Mouse (Mus musculus) midbrain, embryonic 12.5 days (tissue): ENCODE results near the gene Dgkq. TPM values are rescaled to one million over a fixed set of nuclear protein-coding genes. Genes with fewer than 3 reads are reported as not detected.
A peak's percentile ranks its signal among the peaks of the same experiment; 100 is the strongest.
"Not testable (repeated sequence)": the region's sequence is repeated elsewhere in the genome, so short reads cannot be mapped to it uniquely, and the experiment has no call there.

ENCODE experiments used
- ATAC-seq: fragments of 200-750 bp; cut with Nextera tagmentation; 2 replicates; pipeline ENCODE4 v1.8.0; 2017; ENCODE audit warnings: low read depth, moderate TSS enrichment, moderate library complexity; ENCODE audit not compliant: low FRiP score
- H3K27ac ChIP-seq: fragments of 300-500 bp; sonication (generic); replicated peaks from 2 replicates; pipeline ENCODE4 v1.5.1; 2016; ENCODE audit warnings: mild to moderate bottlenecking
- H3K27me3 ChIP-seq: fragments of 300-500 bp; sonication (generic); 2 replicates; pipeline ENCODE4 v1.6.1; 2016; ENCODE audit warnings: mild to moderate bottlenecking
- H3K36me3 ChIP-seq: fragments of 300-500 bp; sonication (generic); 2 replicates; pipeline ENCODE4 v1.6.1; 2016
- H3K4me1 ChIP-seq: fragments of 300-500 bp; sonication (generic); 2 replicates; pipeline ENCODE4 v1.6.1; 2016
- H3K4me2 ChIP-seq: fragments of 300-500 bp; sonication (generic); replicated peaks from 2 replicates; pipeline ENCODE4 v1.6.1; 2016; ENCODE audit warnings: mild to moderate bottlenecking, moderate library complexity
- H3K4me3 ChIP-seq: fragments of 300-500 bp; sonication (generic); 2 replicates; pipeline ENCODE4 v1.5.1; 2016; ENCODE audit warnings: mild to moderate bottlenecking
- H3K9ac ChIP-seq: fragments of 300-500 bp; sonication (generic); replicated peaks from 2 replicates; pipeline ENCODE4 v1.6.1; 2016; ENCODE audit warnings: mild to moderate bottlenecking, moderate library complexity
- H3K9me3 ChIP-seq: fragments of 300-500 bp; sonication (generic); 2 replicates; pipeline ENCODE4 v1.6.1; 2016; ENCODE audit warnings: mild to moderate bottlenecking
- WGBS: fragments of 180-500 bp; shearing (Covaris S2); methylation state at CpG from one replicate; pipeline ENCODE4 v1.1.7; 2016; 5-methylcytosine and 5-hydroxymethylcytosine counted together
- polyA plus RNA-seq: library from polyadenylated mRNA; unstranded; fragments of >200 nt; fragmentation: Nextera tagmentation; extraction: Ambion mirVana; gene quantifications from 2 replicates; pipeline ENCODE4 v1.2.1, GENCODE M21; 2016

The Dgkq gene
- polyA plus RNA-seq, 1 experiment from 2014 or later: 21.7 TPM

GRCm38 (mm10) chr5:108650341-108650740 is 19.1 kb downstream of the Dgkq start:
- Histone ChIP-seq H3K4me1 (no peaks in the 10 kb centered on the region), H3K4me2 (no peak overlapping the region), H3K27me3 (no peaks in the 10 kb centered on the region), H3K9ac (no peak overlapping the region), H3K27ac (no peak overlapping the region), H3K4me3 (no peak overlapping the region), H3K9me3 (no peaks in the 10 kb centered on the region), H3K36me3 (peaks cover 76% of the 10 kb centered on the region)
- 89% methylated on average over 7 of the region's 7 CpGs for WGBS
- no peak for ATAC-seq

DNA sequence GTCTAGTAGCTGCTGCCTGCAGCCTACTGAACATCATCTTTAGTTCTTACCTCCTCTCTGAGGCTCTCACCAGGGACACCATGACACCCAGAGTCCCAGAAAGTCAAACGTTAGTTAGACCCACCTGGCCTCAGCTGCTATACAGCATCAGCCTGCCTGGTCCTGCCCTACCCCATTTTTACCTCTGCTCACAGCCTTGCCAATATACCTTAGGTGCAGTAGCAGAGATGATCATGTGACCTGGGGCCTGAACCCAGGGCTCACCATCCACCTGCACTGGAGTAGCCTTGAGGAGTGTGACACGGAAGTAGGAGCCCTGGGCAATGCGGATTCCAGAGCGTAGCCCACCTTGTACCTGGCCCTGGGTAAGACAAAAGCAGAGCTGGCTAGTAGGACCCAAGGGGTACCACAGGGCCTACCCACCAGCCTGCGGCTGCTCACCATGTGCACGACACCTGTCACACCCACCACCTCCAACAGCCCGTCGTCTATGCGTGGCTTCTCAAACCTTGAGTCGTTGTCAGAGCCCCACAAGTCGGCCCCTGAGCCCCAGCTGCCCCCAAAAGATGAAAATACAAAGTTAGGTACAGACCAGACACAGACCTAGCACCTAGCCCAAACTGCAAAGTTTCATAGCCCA is 20.4 kb downstream of the Dgkq start:
- Histone ChIP-seq H3K27me3 (no peaks in the 10 kb centered on the region), H3K36me3 (peaks cover 69% of the 10 kb centered on the region), H3K9me3 (no peaks in the 10 kb centered on the region), H3K9ac (no peak overlapping the region), H3K4me2 (no peak overlapping the region), H3K4me1 (no peaks in the 10 kb centered on the region), H3K4me3 (no peak overlapping the region), H3K27ac (no peak overlapping the region)
- 89% methylated on average over 11 of the region's 11 CpGs for WGBS
- ATAC-seq: no peak

GRCm38 (mm10) chr5:108647820-108648465 is 21.5 kb downstream of the Dgkq start:
- ATAC-seq: no peak
- WGBS: 92% methylated on average over 2 of the region's 2 CpGs
- Histone ChIP-seq H3K36me3 (peaks cover 68% of the 10 kb centered on the region), H3K9ac (no peak overlapping the region), H3K4me2 (no peak overlapping the region), H3K27ac (no peak overlapping the region), H3K4me1 (no peaks in the 10 kb centered on the region), H3K9me3 (no peaks in the 10 kb centered on the region), H3K27me3 (no peaks in the 10 kb centered on the region), H3K4me3 (no peak overlapping the region)

GRCm38 (mm10) chr5:108647311-108647710 is 22.2 kb downstream of the Dgkq start:
- Histone ChIP-seq H3K4me1 (no peaks in the 10 kb centered on the region), H3K4me3 (no peak overlapping the region), H3K4me2 (no peak overlapping the region), H3K9ac (no peak overlapping the region), H3K27me3 (no peaks in the 10 kb centered on the region), H3K36me3 (peaks cover 62% of the 10 kb centered on the region), H3K9me3 (no peaks in the 10 kb centered on the region), H3K27ac (no peak overlapping the region)
- ATAC-seq: no peak
- 95% methylated on average over 2 of the region's 2 CpGs for WGBS

GRCm38 (mm10) chr5:108646343-108646660 is 23.2 kb downstream of the Dgkq start:
- H3K36me3 ChIP-seq: peaks cover 59% of the 10 kb centered on the region
- H3K27me3 ChIP-seq: no peaks in the 10 kb centered on the region
- H3K9ac ChIP-seq: no peak overlapping the region
- no peak overlapping the region for H3K4me3 ChIP-seq
- H3K27ac ChIP-seq: no peak overlapping the region
- no peak overlapping the region for H3K4me2 ChIP-seq
- no peak for ATAC-seq
- 95% methylated on average over 3 of the region's 3 CpGs for WGBS
- H3K4me1 ChIP-seq: no peaks in the 10 kb centered on the region
- no peaks in the 10 kb centered on the region for H3K9me3 ChIP-seq

DNA sequence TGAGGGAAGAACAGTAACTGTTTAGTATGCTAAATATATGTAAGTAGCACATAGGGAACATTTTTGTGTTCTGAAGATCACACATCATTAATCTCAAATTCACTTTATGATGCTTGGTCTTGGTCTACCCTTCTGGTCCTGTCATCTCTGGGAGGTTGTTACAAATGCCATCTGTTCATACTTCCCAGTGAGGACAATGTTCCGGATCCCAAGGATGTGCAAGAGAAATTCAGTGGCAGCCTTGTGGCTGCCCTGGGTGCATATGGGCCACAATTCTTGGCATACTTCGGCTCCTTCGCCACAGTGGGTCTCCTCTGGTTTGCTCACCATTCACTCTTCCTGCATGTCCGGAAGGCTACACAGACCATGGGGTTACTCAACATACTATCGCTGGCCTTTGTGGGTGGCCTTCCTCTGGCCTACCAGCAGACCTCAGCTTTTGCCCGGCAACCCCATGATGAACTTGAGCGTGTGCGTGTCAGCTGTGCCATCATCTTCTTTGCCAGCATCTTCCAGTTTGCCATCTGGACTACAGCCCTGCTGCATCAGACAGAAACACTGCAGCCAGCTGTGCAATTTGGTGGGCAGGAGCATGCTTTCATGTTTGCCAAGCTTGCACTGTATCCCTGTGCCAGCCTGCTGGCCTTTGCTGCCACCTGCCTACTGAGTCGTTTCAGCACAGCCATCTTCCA is 23.7 kb downstream of the Dgkq start:
- Histone ChIP-seq H3K9me3 (no peaks in the 10 kb centered on the region), H3K4me3 (no peak overlapping the region), H3K9ac (no peak overlapping the region), H3K36me3 (peaks cover 59% of the 10 kb centered on the region), H3K4me2 (no peak overlapping the region), H3K27me3 (no peaks in the 10 kb centered on the region), H3K4me1 (no peaks in the 10 kb centered on the region), H3K27ac (no peak overlapping the region)
- 95% methylated on average over 9 of the region's 9 CpGs for WGBS
- ATAC-seq: no peak

DNA sequence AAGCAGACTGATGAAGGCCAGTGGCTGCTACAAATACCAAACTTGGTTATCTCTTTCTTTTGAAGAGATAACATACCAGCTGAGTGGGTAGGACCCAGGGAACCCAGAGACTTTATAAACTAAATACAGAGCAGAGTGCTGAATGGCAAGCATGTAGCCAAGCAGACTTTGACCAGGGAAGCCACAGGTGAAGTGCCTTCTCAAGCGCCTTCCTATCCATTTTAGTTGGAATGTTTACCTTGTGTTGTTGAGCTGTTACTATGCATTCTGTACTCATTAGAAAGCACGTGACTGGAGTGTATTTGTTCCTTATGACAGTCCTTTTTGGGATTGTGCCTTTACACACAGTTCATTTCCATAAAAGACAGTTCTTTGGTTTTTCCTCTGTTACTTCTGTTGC is 25.8 kb downstream of the Dgkq start:
- WGBS: 81% methylated on average over 2 of the region's 2 CpGs
- Histone ChIP-seq H3K4me1 (no peaks in the 10 kb centered on the region), H3K4me2 (no peak overlapping the region), H3K27me3 (no peaks in the 10 kb centered on the region), H3K4me3 (no peak overlapping the region), H3K9ac (no peak overlapping the region), H3K9me3 (no peaks in the 10 kb centered on the region), H3K27ac (no peak overlapping the region), H3K36me3 (peaks cover 39% of the 10 kb centered on the region)
- ATAC-seq: no peak

- no peaks in the 10 kb centered on the region for H3K9me3 ChIP-seq
- H3K27ac ChIP-seq: no peak overlapping the region
- H3K4me3 ChIP-seq: no peak overlapping the region
- 81% methylated on average over 4 of the region's 4 CpGs for WGBS
- no peaks in the 10 kb centered on the region; the same call in 1 of the 2 replicates for H3K36me3 ChIP-seq
- no peak overlapping the region for H3K4me2 ChIP-seq
- no peaks in the 10 kb centered on the region for H3K27me3 ChIP-seq
- no peaks in the 10 kb centered on the region for H3K4me1 ChIP-seq
- ATAC-seq: no peak
- no peak overlapping the region for H3K9ac ChIP-seq
Measured at GRCm38 (mm10) chr5:108636172-108636571, 33.3 kb downstream of the Dgkq start.

- H3K4me3 ChIP-seq, H3K27ac ChIP-seq, H3K9me3 ChIP-seq, H3K36me3 ChIP-seq, H3K27me3 ChIP-seq, H3K4me2 ChIP-seq, H3K4me1 ChIP-seq, H3K9ac ChIP-seq, ATAC-seq: not testable (repeated sequence)
- 69% methylated on average over 3 of the region's 3 CpGs for WGBS
Measured at GRCm38 (mm10) chr5:108634088-108634487, 35.4 kb downstream of the Dgkq start.

DNA sequence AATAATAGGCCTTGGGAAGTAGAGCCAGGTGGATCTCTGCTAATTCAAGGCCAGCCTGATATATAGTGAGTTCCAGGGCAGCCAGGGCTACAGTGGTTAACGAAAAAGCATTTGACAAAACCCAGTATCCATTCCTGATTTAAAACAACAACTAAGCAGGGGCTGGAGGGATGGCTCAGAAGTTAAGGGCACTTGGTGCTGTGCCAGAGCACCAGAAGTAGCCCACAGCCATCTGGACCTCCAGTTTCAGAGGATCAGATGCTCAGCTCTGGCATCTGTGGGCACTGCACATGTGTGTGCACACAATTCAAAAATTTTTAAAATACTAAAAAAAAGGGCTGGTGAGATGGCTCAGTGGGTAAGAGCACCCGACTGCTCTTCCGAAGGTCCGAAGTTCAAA is 35.8 kb downstream of the Dgkq start:
- 88% methylated on average over 4 of the region's 4 CpGs for WGBS
- Histone ChIP-seq H3K27ac (no peak overlapping the region), H3K4me1 (peaks cover 9% of the 10 kb centered on the region), H3K27me3 (no peaks in the 10 kb centered on the region), H3K36me3 (no peaks in the 10 kb centered on the region), H3K4me3 (no peak overlapping the region), H3K4me2 (no peak overlapping the region), H3K9me3 (no peaks in the 10 kb centered on the region), H3K9ac (no peak overlapping the region)
- no peak for ATAC-seq

DNA sequence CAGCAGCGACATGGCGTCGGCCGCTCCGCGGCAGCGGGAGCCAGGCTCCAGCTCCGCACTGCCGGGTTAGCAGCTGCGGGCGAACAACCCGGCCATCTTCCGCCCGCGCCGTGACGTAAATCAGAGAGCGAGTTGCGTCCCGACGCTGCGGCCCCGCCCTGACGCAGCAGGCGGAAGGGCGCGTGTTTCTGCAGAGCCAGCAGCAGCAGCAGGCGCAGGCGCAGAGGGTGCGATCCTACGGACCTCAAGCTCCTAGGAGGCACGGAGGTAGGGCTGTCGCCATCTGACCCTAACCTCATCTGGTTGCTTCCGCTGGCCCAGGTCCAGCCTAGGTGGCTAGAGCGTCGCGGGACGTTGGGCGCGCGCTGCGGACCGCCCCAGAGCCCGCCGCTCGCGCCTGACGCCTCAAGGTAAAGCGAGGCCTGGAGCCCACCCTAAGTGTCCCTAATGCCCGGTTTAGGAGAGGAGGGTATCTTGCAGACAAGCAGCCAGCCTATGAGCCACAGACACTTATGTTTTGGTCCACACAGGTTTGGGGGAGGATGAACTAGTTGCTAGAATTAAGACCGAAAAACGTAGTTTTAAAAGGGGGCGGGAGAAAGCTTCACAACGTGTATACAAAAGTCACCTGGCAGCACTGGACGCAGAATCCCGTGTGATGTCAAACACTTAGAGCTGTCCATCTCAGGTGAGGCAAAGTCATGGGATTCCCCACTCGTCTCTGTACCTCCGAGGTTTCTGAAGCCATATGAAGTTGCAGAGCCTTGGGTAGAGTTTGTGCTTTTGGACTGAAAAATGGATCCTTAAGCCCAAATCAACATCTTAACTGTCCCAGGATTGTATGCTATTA is 39.6 kb downstream of the Dgkq start, which contains the start of the genes Gak and Tmem175:
Gak (minus strand) TSS at position 122 of the 850 bp plus-strand sequence.
Tmem175 (plus strand) TSS at position 137 of the 850 bp plus-strand sequence.
- peak; percentile 96 for ATAC-seq
- under 1% methylated on average over 58 of the region's 58 CpGs for WGBS
- no peaks in the 10 kb centered on the region for H3K9me3 ChIP-seq
- no peaks in the 10 kb centered on the region for H3K36me3 ChIP-seq
- peak within 1 kb of the TSS; percentile 90 for H3K4me3 ChIP-seq
- peak within 1 kb of the TSS; percentile 96 for H3K9ac ChIP-seq
- H3K27me3 ChIP-seq: no peaks in the 10 kb centered on the region
- H3K4me2 ChIP-seq: peak within 1 kb of the TSS; percentile 83
- H3K4me1 ChIP-seq: peaks cover 15% of the 10 kb centered on the region
- peak within 1 kb of the TSS; percentile 90 for H3K27ac ChIP-seq
